Mouse (Mus musculus) lung, embryonic 16.5 days (tissue): ENCODE measurements around the gene Plpp7. TPM values are rescaled to one million over a fixed set of nuclear protein-coding genes. Genes with fewer than 3 reads are reported as not detected.
A peak's percentile ranks its signal among the peaks of the same experiment; 100 is the strongest.

Experiments
- ATAC-seq: fragments of 200-750 bp; cut with Nextera tagmentation; 2 replicates; pipeline ENCODE4 v1.8.0; 2017; ENCODE audit warnings: low read depth, mild to moderate bottlenecking, moderate library complexity
- H3K27ac ChIP-seq: fragments of 300-500 bp; sonication (generic); 2 replicates; pipeline ENCODE4 v1.5.1; 2014; ENCODE audit warnings: mild to moderate bottlenecking, control low read depth, low read length
- H3K27me3 ChIP-seq: fragments of 300-500 bp; sonication (generic); 2 replicates; pipeline ENCODE4 v1.6.1; 2014; ENCODE audit warnings: low read depth, low read length, mixed read lengths; ENCODE audit not compliant: control insufficient read depth, insufficient read depth
- H3K36me3 ChIP-seq: fragments of 300-500 bp; sonication (generic); 2 replicates; pipeline ENCODE4 v1.6.1; 2014; ENCODE audit warnings: low read length; ENCODE audit not compliant: control insufficient read depth, insufficient read depth
- H3K4me1 ChIP-seq: fragments of 300-500 bp; sonication (generic); replicated peaks from 2 replicates; pipeline ENCODE4 v1.6.1; 2014; ENCODE audit warnings: low read length, mixed read lengths; ENCODE audit not compliant: control insufficient read depth, insufficient read depth
- H3K4me2 ChIP-seq: fragments of 300-500 bp; sonication (generic); 2 replicates; pipeline ENCODE4 v1.6.1; 2014; ENCODE audit warnings: low read depth, low read length, control low read depth
- H3K4me3 ChIP-seq: fragments of 300-500 bp; sonication (generic); 2 replicates; pipeline ENCODE4 v1.5.1; 2014; ENCODE audit warnings: mild to moderate bottlenecking, low read length, control low read depth
- H3K9ac ChIP-seq: fragments of 300-500 bp; sonication (generic); 2 replicates; pipeline ENCODE4 v1.6.1; 2014; ENCODE audit warnings: low read length, control low read depth
- H3K9me3 ChIP-seq: fragments of 300-500 bp; sonication (generic); 2 replicates; pipeline ENCODE4 v1.6.1; 2016; ENCODE audit warnings: low read length; ENCODE audit not compliant: control insufficient read depth
- WGBS: fragments of 180-500 bp; shearing (Covaris S2); extraction: QIAGEN DNeasy Blood & Tissue Kit; methylation state at CpG from one replicate; pipeline ENCODE4 v1.1.7; 2014; 5-methylcytosine and 5-hydroxymethylcytosine counted together
- polyA plus RNA-seq: library from polyadenylated mRNA; unstranded; fragments of >200 nt; fragmentation: Nextera tagmentation; extraction: Ambion mirVana; gene quantifications from 2 replicates; pipeline ENCODE4 v1.2.1, GENCODE M21; 2015

Gene Plpp7
- polyA plus RNA-seq, 1 experiment from 2014 or later: 3.9 TPM

GRCm38 (mm10) chr2:32150924-32151659, 55.8 kb downstream of the Plpp7 start, which contains the start of gene Prrc2b:
Gene Prrc2b (plus strand): TSS chr2:32151082.
- Histone ChIP-seq H3K36me3 (no peaks in the 10 kb centered on the region), H3K9ac (peak within 1 kb of the TSS; percentile 99), H3K4me1 (peaks cover 39% of the 10 kb centered on the region), H3K27ac (peak within 1 kb of the TSS; percentile 99), H3K4me2 (peak within 1 kb of the TSS; percentile 94), H3K4me3 (peak within 1 kb of the TSS; percentile 73), H3K27me3 (no peaks in the 10 kb centered on the region), H3K9me3 (no peaks in the 10 kb centered on the region)
- peak; percentile 79 for ATAC-seq
- under 1% methylated on average over 74 of the region's 117 CpGs for WGBS

GRCm38 (mm10) chr2:32151660-32152366, 56.5 kb downstream of the Plpp7 start:
- no peaks in the 10 kb centered on the region for H3K9me3 ChIP-seq
- peak overlapping the region; percentile 73 for H3K4me3 ChIP-seq
- ATAC-seq: no peak
- no peaks in the 10 kb centered on the region for H3K36me3 ChIP-seq
- peak overlapping the region; percentile 99 for H3K9ac ChIP-seq
- peaks cover 46% of the 10 kb centered on the region for H3K4me1 ChIP-seq
- under 1% methylated on average over 22 of the region's 22 CpGs for WGBS
- no peaks in the 10 kb centered on the region for H3K27me3 ChIP-seq
- peak overlapping the region; percentile 94 for H3K4me2 ChIP-seq
- H3K27ac ChIP-seq: peak overlapping the region; percentile 99

- peak overlapping the region; percentile 73 for H3K4me3 ChIP-seq
- H3K27ac ChIP-seq: peak overlapping the region; percentile 99
- 6% methylated on average over 12 of the region's 12 CpGs for WGBS
- peaks cover 53% of the 10 kb centered on the region for H3K4me1 ChIP-seq
- H3K27me3 ChIP-seq: no peaks in the 10 kb centered on the region
- peak overlapping the region; percentile 94 for H3K4me2 ChIP-seq
- ATAC-seq: no peak
- peak overlapping the region; percentile 99 for H3K9ac ChIP-seq
- no peaks in the 10 kb centered on the region for H3K36me3 ChIP-seq
- no peaks in the 10 kb centered on the region for H3K9me3 ChIP-seq
Measured at GRCm38 (mm10) chr2:32152367-32153034, 57.2 kb downstream of the Plpp7 start.

GRCm38 (mm10) chr2:32153041-32153790, 57.9 kb downstream of the Plpp7 start:
- peak overlapping the region; percentile 73 for H3K4me3 ChIP-seq
- H3K27ac ChIP-seq: peak overlapping the region; percentile 99
- H3K27me3 ChIP-seq: no peaks in the 10 kb centered on the region
- H3K9me3 ChIP-seq: no peaks in the 10 kb centered on the region
- no peaks in the 10 kb centered on the region for H3K36me3 ChIP-seq
- peak overlapping the region; percentile 99 for H3K9ac ChIP-seq
- ATAC-seq: peak; percentile 60
- peak overlapping the region; percentile 94 for H3K4me2 ChIP-seq
- 6% methylated on average over 13 of the region's 13 CpGs for WGBS
- peaks cover 59% of the 10 kb centered on the region for H3K4me1 ChIP-seq

GRCm38 (mm10) chr2:32153791-32154119, 58.4 kb downstream of the Plpp7 start:
- ATAC-seq: no peak
- no peaks in the 10 kb centered on the region for H3K36me3 ChIP-seq
- 7% methylated on average over 4 of the region's 4 CpGs for WGBS
- peak overlapping the region; percentile 94 for H3K4me2 ChIP-seq
- peak overlapping the region; percentile 73 for H3K4me3 ChIP-seq
- peaks cover 64% of the 10 kb centered on the region for H3K4me1 ChIP-seq
- H3K27ac ChIP-seq: peak overlapping the region; percentile 99
- H3K9ac ChIP-seq: peak overlapping the region; percentile 99
- H3K27me3 ChIP-seq: no peaks in the 10 kb centered on the region
- no peaks in the 10 kb centered on the region for H3K9me3 ChIP-seq

GRCm38 (mm10) chr2:32154334-32154997, 59.1 kb downstream of the Plpp7 start:
- Histone ChIP-seq H3K4me2 (peak overlapping the region; percentile 94), H3K27me3 (no peaks in the 10 kb centered on the region), H3K27ac (peak overlapping the region; percentile 99), H3K9ac (peak overlapping the region; percentile 99), H3K4me3 (peak overlapping the region; percentile 73), H3K36me3 (no peaks in the 10 kb centered on the region), H3K4me1 (peaks cover 67% of the 10 kb centered on the region), H3K9me3 (no peaks in the 10 kb centered on the region)
- ATAC-seq: no peak
- WGBS: 17% methylated on average over 9 of the region's 9 CpGs

GRCm38 (mm10) chr2:32154998-32155541, 59.7 kb downstream of the Plpp7 start:
- Histone ChIP-seq H3K4me2 (peak overlapping the region; percentile 94), H3K36me3 (no peaks in the 10 kb centered on the region), H3K4me1 (peaks cover 72% of the 10 kb centered on the region), H3K9ac (no peak overlapping the region), H3K4me3 (no peak overlapping the region), H3K27me3 (no peaks in the 10 kb centered on the region), H3K27ac (peak overlapping the region; percentile 99), H3K9me3 (no peaks in the 10 kb centered on the region)
- 36% methylated on average over 7 of the region's 7 CpGs for WGBS
- ATAC-seq: no peak

GRCm38 (mm10) chr2:32155614-32156013, 60.3 kb downstream of the Plpp7 start:
- Histone ChIP-seq H3K9ac (no peak overlapping the region), H3K4me3 (no peak overlapping the region), H3K9me3 (no peaks in the 10 kb centered on the region), H3K4me2 (no peak overlapping the region), H3K27me3 (no peaks in the 10 kb centered on the region), H3K36me3 (no peaks in the 10 kb centered on the region), H3K4me1 (peaks cover 70% of the 10 kb centered on the region), H3K27ac (no peak overlapping the region)
- 42% methylated on average over 6 of the region's 6 CpGs for WGBS
- ATAC-seq: no peak
